Mouse (Mus musculus) ES-E14 (cell line): ENCODE results near the gene Dnajb12. TPM values are rescaled to one million over a fixed set of nuclear protein-coding genes. Genes with fewer than 3 reads are reported as not detected.

Experiments used
- DNase-seq: peaks from one replicate; pipeline ENCODE4 v3.0.0-alpha.2; 2013; ENCODE audit warnings: low read depth, low spot score
- H3K27ac ChIP-seq: 2 replicates; pipeline ENCODE4 v1.5.1; 2012; ENCODE audit warnings: low read depth, mild to moderate bottlenecking, low read length, moderate library complexity, mixed read lengths; ENCODE audit not compliant: poor library complexity, insufficient read depth, severe bottlenecking
- H3K36me3 ChIP-seq: 2 replicates; pipeline ENCODE4 v1.6.1; 2012; ENCODE audit warnings: mild to moderate bottlenecking, low read length, moderate library complexity, mixed read lengths; ENCODE audit not compliant: control insufficient read depth, poor library complexity, insufficient read depth, severe bottlenecking
- H3K4me1 ChIP-seq, 2 experiments: fragments of 150-350 bp in 1 of 2; sonication (generic) in 1 of 2; 2 replicates each; pipeline ENCODE4 v1.6.1; 2012; ENCODE audit warnings: low read length in 2 of 2, mild to moderate bottlenecking in 1 of 2, mixed read lengths in 1 of 2; ENCODE audit not compliant: control insufficient read depth in 2 of 2, insufficient read depth in 2 of 2, poor library complexity in 1 of 2
- H3K4me3 ChIP-seq, 2 experiments: fragments of 150-350 bp in 1 of 2; sonication (generic) in 1 of 2; 2 replicates each; pipeline ENCODE4 v1.5.1; 2012; ENCODE audit warnings: low read length in 2 of 2, low read depth in 1 of 2, mild to moderate bottlenecking in 1 of 2, mixed read lengths in 1 of 2; ENCODE audit not compliant: insufficient read depth in 1 of 2, poor library complexity in 1 of 2, severe bottlenecking in 1 of 2
- H3K9ac ChIP-seq: 2 replicates; pipeline ENCODE4 v1.6.1; 2012; ENCODE audit warnings: low read depth, mild to moderate bottlenecking, low read length, mixed read lengths; ENCODE audit not compliant: poor library complexity, insufficient read depth, severe bottlenecking
- H3K9me3 ChIP-seq: fragments of 150-350 bp; sonication (generic); 2 replicates; pipeline ENCODE4 v1.6.1; 2012; ENCODE audit warnings: low read depth, mild to moderate bottlenecking, low read length; ENCODE audit not compliant: control insufficient read depth, insufficient read depth
- CHD2 ChIP-seq: IDR thresholded peaks from 2 replicates; pipeline ENCODE4 v1.6.1; 2014; ENCODE audit warnings: mild to moderate bottlenecking, low read depth, low read length, inconsistent platforms
- HCFC1 ChIP-seq: IDR thresholded peaks from 2 replicates; pipeline ENCODE4 v1.6.1; 2012; ENCODE audit warnings: low read length, inconsistent platforms, borderline replicate concordance; ENCODE audit not compliant: insufficient read depth
- MAFK ChIP-seq: IDR thresholded peaks from 2 replicates; pipeline ENCODE4 v1.6.1; 2014; ENCODE audit warnings: mild to moderate bottlenecking, low read depth, low read length, inconsistent platforms; ENCODE audit not compliant: insufficient read depth
- ZC3H11A ChIP-seq: IDR thresholded peaks from 2 replicates; pipeline ENCODE4 v1.6.1; 2012; ENCODE audit warnings: low read depth, mild to moderate bottlenecking, inconsistent platforms, low read length, borderline replicate concordance
- ZNF384 ChIP-seq: IDR thresholded peaks from 2 replicates; pipeline ENCODE4 v1.6.1; 2012; ENCODE audit warnings: low read depth, low read length, inconsistent platforms
- in situ Hi-C, 2 experiments: fragments of 600-800 bp; cut with MboI; formaldehyde crosslinking; loops; one replicate each; pipeline ENCODE4 v1.15.1; 2025; ENCODE audit warnings: low sequenced_read_pairs in 2 of 2, inconsistent platforms in 1 of 2; ENCODE audit not compliant: unreplicated experiment in 2 of 2
- total RNA-seq: library from RNA; depleted of rRNA; stranded (reverse); fragments of 300-350 nt; gene quantifications from 2 replicates; pipeline ENCODE4 v1.2.3, GENCODE M21; 2012

Gene Dnajb12
- total RNA-seq, 1 experiment: 38.2 TPM

DNA sequence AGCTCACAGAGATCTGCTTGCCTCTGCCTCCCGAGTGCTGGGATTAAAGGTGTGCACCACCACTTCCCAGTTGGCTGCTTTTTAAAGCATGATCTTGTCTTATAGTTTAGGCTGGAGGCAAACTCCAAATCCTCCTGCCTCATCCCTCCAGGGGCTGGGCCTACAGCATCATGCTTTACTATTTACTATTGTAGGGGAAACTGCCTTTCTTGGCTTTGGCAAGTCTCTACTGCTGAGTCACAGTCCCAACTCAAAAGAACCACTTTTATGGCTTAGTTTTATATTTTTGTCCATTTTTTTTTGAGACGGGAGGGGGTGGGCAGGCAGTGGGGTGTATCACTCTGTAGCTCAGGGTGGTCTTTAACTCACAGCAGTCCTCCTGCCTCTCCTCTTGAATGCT lies 44.1 kb downstream of the Dnajb12 start:
- no peaks in the 10 kb centered on the region for H3K9me3 ChIP-seq
- peaks cover 10 to 44% of the 10 kb centered on the region in 2 experiments for H3K4me1 ChIP-seq
- TF ChIP-seq ZC3H11A (no peak), CHD2 (no peak), ZNF384 (no peak), HCFC1 (no peak), MAFK (no peak)
- H3K4me3 ChIP-seq: no peak overlapping the region
- no peak overlapping the region for H3K27ac ChIP-seq
- DNase-seq: no peak
- no peak overlapping the region for H3K9ac ChIP-seq
- in situ Hi-C loops: no loop called here
- H3K36me3 ChIP-seq: no peaks in the 10 kb centered on the region

DNA sequence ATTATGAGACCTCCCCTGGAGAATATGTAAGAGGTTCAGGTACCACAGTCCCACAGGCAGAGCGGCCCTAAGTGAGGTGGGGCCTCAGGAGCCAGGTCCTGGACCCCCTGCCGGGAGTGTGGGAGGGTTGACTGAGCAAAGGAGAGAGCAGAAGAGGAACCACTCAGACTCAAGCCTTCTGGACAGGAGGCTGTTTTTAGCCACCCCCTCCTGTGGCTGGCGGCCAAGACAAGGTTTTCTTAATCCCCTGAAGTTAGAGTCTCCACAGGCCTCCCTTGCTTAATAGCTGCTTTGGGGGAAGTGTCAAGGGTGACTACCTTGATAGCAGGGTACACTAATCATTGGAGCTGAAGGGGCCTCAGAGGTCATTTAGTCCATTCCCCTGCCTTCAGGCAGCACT lies 44.9 kb downstream of the Dnajb12 start:
- Histone ChIP-seq H3K9me3 (no peaks in the 10 kb centered on the region), H3K9ac (no peak overlapping the region), H3K4me3 (no peak overlapping the region), H3K27ac (no peak overlapping the region), H3K36me3 (no peaks in the 10 kb centered on the region), H3K4me1 (peaks cover 10 to 42% of the 10 kb centered on the region in 2 experiments)
- TF ChIP-seq ZNF384 (no peak), HCFC1 (no peak), MAFK (no peak), CHD2 (no peak)
- no peak for DNase-seq
- in situ Hi-C loops: no loop called here

DNA sequence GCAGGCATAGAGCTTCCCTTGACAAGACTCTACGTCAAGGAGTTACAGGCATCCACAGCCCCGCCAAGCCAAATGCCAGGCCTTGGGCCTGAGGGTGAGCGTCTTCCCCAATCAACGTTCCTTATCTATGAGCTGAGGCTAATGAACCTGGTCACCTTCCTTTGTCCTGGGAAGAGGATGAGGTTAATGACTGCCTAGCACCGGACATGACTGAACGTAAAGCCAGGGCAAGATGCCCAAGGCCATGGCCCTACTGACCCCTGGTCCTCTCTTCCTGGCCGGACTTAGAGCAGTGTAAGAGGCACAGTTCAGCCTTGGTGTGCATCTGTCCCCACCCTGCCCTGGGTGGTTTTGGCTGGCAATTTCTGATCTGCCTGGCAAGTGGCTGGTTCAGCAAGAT lies 49.8 kb downstream of the Dnajb12 start:
- TF ChIP-seq HCFC1: no peak
- no peak for TF ChIP-seq ZNF384
- no peak for TF ChIP-seq CHD2
- no peak for TF ChIP-seq MAFK
- TF ChIP-seq ZC3H11A: no peak
- Histone ChIP-seq H3K4me3 (no peak overlapping the region), H3K9ac (no peak overlapping the region), H3K27ac (no peak overlapping the region; the same call in 1 of the 2 replicates), H3K36me3 (no peaks in the 10 kb centered on the region), H3K9me3 (no peaks in the 10 kb centered on the region), H3K4me1 (peaks cover 6 to 20% of the 10 kb centered on the region in 2 experiments)
- in situ Hi-C loops: no loop called here
- DNase-seq: no peak

DNA sequence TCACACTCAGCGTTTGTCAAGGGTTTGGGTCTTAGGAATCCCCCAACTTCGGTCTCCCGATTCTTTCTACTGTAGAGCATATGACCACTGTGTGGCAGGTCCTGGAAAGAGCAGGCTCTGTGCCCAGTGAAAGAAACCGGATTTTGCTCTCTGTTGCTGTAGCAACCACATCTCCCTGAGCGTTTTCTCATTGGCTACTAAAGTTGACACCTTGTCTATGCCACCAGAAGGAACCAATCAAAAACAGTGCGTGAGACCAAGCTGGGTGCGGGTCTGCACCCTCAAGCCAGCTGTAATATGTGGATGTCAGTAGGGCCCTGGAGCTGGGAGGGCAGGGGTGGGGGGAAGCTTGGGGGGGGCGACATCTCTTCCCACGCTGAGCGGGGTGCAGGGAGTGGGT lies 51.6 kb downstream of the Dnajb12 start:
- Histone ChIP-seq H3K36me3 (no peaks in the 10 kb centered on the region), H3K4me3 (no peak overlapping the region), H3K9me3 (no peaks in the 10 kb centered on the region), H3K4me1 (peaks cover 0 to 10% of the 10 kb centered on the region in 2 experiments; a peak in 1 of 4 replicates), H3K9ac (no peak overlapping the region), H3K27ac (no peak overlapping the region)
- TF ChIP-seq CHD2 (no peak), MAFK (no peak), ZNF384 (no peak), ZC3H11A (no peak), HCFC1 (no peak)
- DNase-seq: no peak
- in situ Hi-C loops: no loop called here

DNA sequence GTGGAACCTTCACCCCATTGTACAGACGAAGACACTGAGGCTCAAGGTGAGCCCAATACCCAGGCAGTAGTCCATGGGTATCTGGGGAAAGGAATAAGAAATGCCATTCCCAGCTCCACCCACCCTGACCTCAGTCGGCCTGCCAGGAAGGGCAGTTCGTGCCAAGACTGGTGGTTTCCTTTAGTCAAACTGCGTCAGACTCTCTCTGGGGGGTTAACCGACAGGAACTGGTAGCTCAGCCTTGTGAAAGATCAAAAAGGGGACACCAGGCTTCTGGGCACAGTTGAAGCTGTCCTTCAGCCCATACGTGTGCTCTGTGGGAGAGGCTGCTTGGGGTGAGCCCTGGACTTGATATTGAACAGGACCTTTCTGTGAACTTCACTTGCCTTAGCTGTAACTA lies 53.2 kb downstream of the Dnajb12 start:
- no peak for TF ChIP-seq MAFK
- TF ChIP-seq ZC3H11A: no peak
- no peak for TF ChIP-seq HCFC1
- no peak for TF ChIP-seq CHD2
- no peak for TF ChIP-seq ZNF384
- in situ Hi-C loops: no loop called here
- Histone ChIP-seq H3K9me3 (no peaks in the 10 kb centered on the region), H3K4me3 (no peak overlapping the region), H3K9ac (no peak overlapping the region), H3K27ac (no peak overlapping the region), H3K36me3 (no peaks in the 10 kb centered on the region), H3K4me1 (peaks cover 0 to 14% of the 10 kb centered on the region in 2 experiments; a peak in 1 of 4 replicates)
- DNase-seq: no peak
